Mouse (Mus musculus): ENCODE measurements around the gene Siglece.

DNA sequence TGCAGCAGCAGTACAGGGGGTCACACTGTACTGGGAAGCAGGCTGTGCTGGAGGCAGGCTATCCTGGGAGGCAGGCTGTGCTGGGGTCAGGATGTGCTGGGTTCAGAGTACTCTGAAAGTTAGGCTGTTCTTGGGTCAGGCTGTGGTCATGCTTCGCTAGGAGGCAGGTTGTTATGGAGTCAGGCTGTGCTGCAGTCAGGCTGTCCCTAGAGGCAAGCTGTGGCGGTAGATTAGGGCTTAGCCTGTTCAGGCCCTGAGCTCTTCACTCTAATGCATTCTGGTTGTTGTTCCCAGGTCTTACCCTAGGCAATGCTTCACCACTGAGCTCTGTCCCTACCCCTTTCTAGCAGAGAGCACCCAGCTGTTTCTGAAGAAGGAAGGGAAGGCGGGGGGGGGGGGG, 34.9 kb downstream of the Siglece start:
- TF ChIP-seq EP300 (IDR thresholded peaks at IDR 0.05; ENCODE audit: low read depth) (no peak), CTCF (IDR thresholded peaks at IDR 0.05; ENCODE audit: low read depth) (no peak)
